In genomic region chr9:50693631-50694030, GRCm38 (mm10) we compare ENCODE assay signal across 8 mouse cellular contexts. TPM values are rescaled to one million over a fixed set of nuclear protein-coding genes. Genes with fewer than 3 reads are reported as not detected.
A peak's percentile ranks its signal among the peaks of the same experiment; 100 is the strongest.
DNase-seq lines count a peak whose midpoint lies in the region; ATAC-seq lines count a peak whose summit lies in the region.

No protein-coding gene starts in this region.

- peak; percentile 47 for DNase-seq in forebrain, embryonic 10.5 days (ENCODE audit: extremely low spot score, low spot score)
- peak; percentile 13 to 26 for DNase-seq in urinary bladder, adult 18-20 months (ENCODE audit: low spot score in 2 of 2)
- DNase-seq in urinary bladder, adult 2 months (ENCODE audit: low spot score), result no peak
- peak; percentile 38 for DNase-seq in gastrocnemius, postnatal 14 days
- DNase-seq in kidney, postnatal 36 days, result peak; percentile 89 to 90
- DNase-seq in lung, postnatal 36 days, result peak; percentile 85
- peak; percentile 36 to 63 for DNase-seq in thymus, postnatal 10 days (ENCODE audit: low spot score in 2 of 2)

- intact Hi-C loops in gastrocnemius, postnatal 14 days (cut with DNase I; ENCODE audit: low total_unique reads), result no loop called here

- H3K36me3 ChIP-seq in forebrain, embryonic 10.5 days (replicated peaks), result peaks cover 37% of the 10 kb centered on the region
- H3K36me3 ChIP-seq in forebrain, embryonic 15.5 days, result peaks cover 20% of the 10 kb centered on the region; the same call in 1 of the 2 replicates

- no peak for ATAC-seq in forebrain, embryonic 15.5 days (replicated peaks)

- no peak overlapping the region for H3K4me2 ChIP-seq in forebrain, embryonic 15.5 days (replicated peaks)

- no peak overlapping the region for H3K9ac ChIP-seq in forebrain, embryonic 15.5 days (replicated peaks)

- H3K4me3 ChIP-seq in forebrain, embryonic 10.5 days, result no peak overlapping the region
- H3K4me3 ChIP-seq in forebrain, embryonic 15.5 days, result no peak overlapping the region

- WGBS in forebrain, embryonic 10.5 days, result 15% methylated on average over 10 of the region's 10 CpGs
- WGBS in forebrain, embryonic 15.5 days, result 14% methylated on average over 10 of the region's 10 CpGs

- H3K9me3 ChIP-seq in forebrain, embryonic 10.5 days, result no peaks in the 10 kb centered on the region
- no peaks in the 10 kb centered on the region for H3K9me3 ChIP-seq in forebrain, embryonic 15.5 days

- H3K27ac ChIP-seq in forebrain, embryonic 10.5 days, result no peak overlapping the region
- H3K27ac ChIP-seq in forebrain, embryonic 15.5 days (replicated peaks), result no peak overlapping the region

- H3K27me3 ChIP-seq in forebrain, embryonic 10.5 days (ENCODE audit: poor library complexity, severe bottlenecking), result peaks cover 13% of the 10 kb centered on the region
- H3K27me3 ChIP-seq in forebrain, embryonic 15.5 days, result no peaks in the 10 kb centered on the region

- peaks cover 49% of the 10 kb centered on the region for H3K4me1 ChIP-seq in forebrain, embryonic 10.5 days
- H3K4me1 ChIP-seq in forebrain, embryonic 15.5 days, result peaks cover 35% of the 10 kb centered on the region

RNA-seq across cellular contexts. Expression of gene Dlat, which starts 34.1 kb away (rescaled TPM):
- 54.0 and 59.0 TPM in 2 replicates for polyA plus RNA-seq in forebrain, embryonic 10.5 days (2016; fragmentation: Nextera tagmentation; extraction: Ambion mirVana)
- polyA plus RNA-seq in forebrain, embryonic 15.5 days (2015; fragmentation: Nextera tagmentation; extraction: Ambion mirVana), result 41.4 and 43.9 TPM in 2 replicates
- polyA plus RNA-seq in urinary bladder, adult 2 months (2012; rRNA removed), result 42.8 and 43.1 TPM in 2 replicates
- 100 to 1,000 TPM; 235 to 280 TPM for total RNA-seq in gastrocnemius, postnatal 14 days (2021)

RNA-seq across cellular contexts. Expression of gene Dixdc1, which starts 45.7 kb away (rescaled TPM):
- polyA plus RNA-seq in forebrain, embryonic 10.5 days (2016; fragmentation: Nextera tagmentation; extraction: Ambion mirVana), result 22.2 and 23.0 TPM in 2 replicates
- polyA plus RNA-seq in forebrain, embryonic 15.5 days (2015; fragmentation: Nextera tagmentation; extraction: Ambion mirVana), result 24.7 and 26.9 TPM in 2 replicates
- polyA plus RNA-seq in urinary bladder, adult 2 months (2012; rRNA removed), result 9.1 and 11.4 TPM in 2 replicates
- 1 to 10 TPM; 3.7 to 4.2 TPM for total RNA-seq in gastrocnemius, postnatal 14 days (2021)

RNA-seq across cellular contexts. Expression of gene 2310030G06Rik, which starts 52.7 kb away (rescaled TPM):
- polyA plus RNA-seq in forebrain, embryonic 10.5 days (2016; fragmentation: Nextera tagmentation; extraction: Ambion mirVana), result 2.1 and 2.5 TPM in 2 replicates
- polyA plus RNA-seq in forebrain, embryonic 15.5 days (2015; fragmentation: Nextera tagmentation; extraction: Ambion mirVana), result 1.4 and 1.5 TPM in 2 replicates
- 12.4 and 13.5 TPM in 2 replicates for polyA plus RNA-seq in urinary bladder, adult 2 months (2012; rRNA removed)
- 1 to 10 TPM; 1.7 to 2.5 TPM for total RNA-seq in gastrocnemius, postnatal 14 days (2021)

RNA-seq across cellular contexts. Expression of gene Cryab, which starts 57.5 kb away (rescaled TPM):
- 3.2 and 5.7 TPM in 2 replicates for polyA plus RNA-seq in forebrain, embryonic 10.5 days (2016; fragmentation: Nextera tagmentation; extraction: Ambion mirVana)
- polyA plus RNA-seq in forebrain, embryonic 15.5 days (2015; fragmentation: Nextera tagmentation; extraction: Ambion mirVana), result 13.1 and 14.1 TPM in 2 replicates
- 150 and 169 TPM in 2 replicates for polyA plus RNA-seq in urinary bladder, adult 2 months (2012; rRNA removed)
- total RNA-seq in gastrocnemius, postnatal 14 days (2021), result 100 to 1,000 TPM; 804 to 989 TPM

RNA-seq across cellular contexts. Expression of gene Hspb2, which starts 58.5 kb away (rescaled TPM):
- polyA plus RNA-seq in forebrain, embryonic 10.5 days (2016; fragmentation: Nextera tagmentation; extraction: Ambion mirVana), result 0.69 and 1.1 TPM in 2 replicates
- polyA plus RNA-seq in forebrain, embryonic 15.5 days (2015; fragmentation: Nextera tagmentation; extraction: Ambion mirVana), result 1.4 TPM in 1 of 2 replicates, not detected in the other
- 48.5 and 54.7 TPM in 2 replicates for polyA plus RNA-seq in urinary bladder, adult 2 months (2012; rRNA removed)
- total RNA-seq in gastrocnemius, postnatal 14 days (2021), result 100 to 1,000 TPM; 130 to 134 TPM
